Mouse (Mus musculus) forelimb bud, embryonic 11.5 days (tissue): ENCODE results near the gene Pik3c2b.

Source experiments
- DNase-seq: peaks from one replicate; pipeline ENCODE4 v3.0.0-alpha.2; 2012; ENCODE audit warnings: low read depth, low spot score

The Pik3c2b gene

DNA sequence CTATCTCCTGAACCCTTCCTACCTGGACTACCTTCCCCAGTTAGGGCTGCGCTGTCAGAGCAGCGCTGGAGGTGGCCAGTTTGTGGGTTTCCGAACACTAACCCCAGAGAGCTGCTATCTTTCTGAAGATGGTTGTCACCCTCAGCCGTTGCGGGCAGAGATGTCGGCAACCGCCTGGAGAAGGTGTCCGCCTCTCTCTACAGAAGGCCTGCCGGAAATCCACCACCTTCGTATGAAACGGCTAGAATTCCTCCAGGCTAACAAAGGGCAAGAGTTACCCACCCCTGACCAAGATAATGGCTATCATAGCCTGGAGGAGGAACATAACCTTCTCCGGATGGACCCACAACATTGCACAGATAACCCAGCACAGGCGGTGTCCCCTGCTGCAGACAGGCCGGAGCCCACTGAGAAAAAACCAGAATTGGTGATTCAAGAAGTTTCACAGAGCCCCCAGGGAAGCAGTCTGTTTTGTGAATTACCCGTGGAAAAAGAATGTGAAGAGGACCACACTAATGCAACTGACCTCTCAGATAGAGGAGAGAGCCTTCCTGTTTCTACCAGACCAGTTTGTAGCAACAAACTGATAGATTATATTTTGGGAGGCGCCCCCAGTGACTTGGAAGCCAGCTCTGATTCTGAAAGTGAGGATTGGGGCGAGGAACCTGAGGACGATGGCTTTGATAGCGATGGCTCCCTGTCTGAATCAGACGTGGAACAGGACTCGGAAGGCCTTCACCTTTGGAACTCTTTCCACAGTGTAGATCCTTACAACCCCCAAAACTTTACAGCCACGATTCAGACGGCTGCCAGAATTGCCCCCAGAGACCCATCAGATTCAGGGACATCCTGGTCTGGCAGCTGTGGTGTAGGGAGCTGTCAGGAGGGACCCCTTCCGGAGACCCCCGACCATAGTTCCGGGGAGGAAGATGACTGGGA lies 87.2 kb downstream of the Pik3c2b start:
- DNase-seq: no peak

DNA sequence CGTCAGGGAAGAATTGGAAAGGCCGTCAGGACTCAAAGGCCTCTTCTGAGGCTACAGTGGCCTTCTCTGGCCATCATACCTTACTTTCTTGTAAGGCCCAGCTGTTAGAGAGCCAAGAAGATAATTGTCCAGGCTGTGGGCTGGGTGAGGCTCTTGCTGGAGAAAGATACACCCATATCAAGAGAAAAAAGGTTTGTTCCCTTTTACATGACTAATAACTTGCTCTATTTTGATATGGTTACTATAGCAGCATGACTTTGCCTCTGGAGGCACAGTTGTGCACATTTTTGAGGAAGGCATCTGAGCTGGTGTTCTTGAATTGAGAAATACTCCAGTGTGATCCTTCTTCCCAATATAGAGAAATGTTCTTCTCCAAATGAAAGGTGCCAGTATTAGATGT lies 88.0 kb downstream of the Pik3c2b start:
- no peak for DNase-seq

DNA sequence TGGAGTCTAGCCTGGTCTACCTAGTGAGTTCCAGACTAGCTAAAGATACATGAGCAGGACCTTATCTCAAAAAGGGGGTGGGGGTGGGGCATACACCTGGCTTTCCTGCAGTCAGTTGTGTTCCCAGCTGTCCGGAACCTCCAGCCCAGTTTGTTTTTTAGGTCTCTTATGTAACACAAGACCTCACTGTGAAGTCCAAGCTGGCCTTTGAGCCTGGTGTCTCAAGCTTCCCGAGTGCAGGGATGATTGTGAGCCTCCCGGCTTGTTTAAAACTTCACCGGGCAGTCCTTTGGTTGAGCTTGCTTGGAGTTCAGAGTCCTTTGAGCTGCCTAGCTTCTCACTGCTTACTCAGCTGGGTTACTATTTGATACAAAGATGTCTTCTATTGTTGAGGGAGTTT lies 88.6 kb downstream of the Pik3c2b start:
- no peak for DNase-seq

DNA sequence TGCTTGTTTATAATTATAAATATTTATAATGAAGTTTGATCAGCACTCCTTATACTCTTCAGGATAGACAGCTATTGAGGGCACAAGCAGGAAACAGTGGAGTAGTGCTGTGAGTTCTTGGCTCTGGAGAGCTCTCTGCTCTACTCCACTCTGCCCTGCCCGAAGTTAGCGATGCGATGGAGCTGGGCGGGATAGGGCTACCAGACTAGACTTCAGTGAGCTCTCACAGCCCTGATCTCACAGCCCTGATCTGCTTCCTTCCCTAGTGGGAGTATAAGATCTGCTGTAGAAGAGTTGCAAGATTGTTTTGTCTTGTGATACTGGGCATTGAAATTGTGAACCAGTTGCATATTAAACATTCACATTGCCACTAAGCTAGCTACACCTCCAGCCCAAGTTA lies 89.4 kb downstream of the Pik3c2b start:
- DNase-seq: no peak

DNA sequence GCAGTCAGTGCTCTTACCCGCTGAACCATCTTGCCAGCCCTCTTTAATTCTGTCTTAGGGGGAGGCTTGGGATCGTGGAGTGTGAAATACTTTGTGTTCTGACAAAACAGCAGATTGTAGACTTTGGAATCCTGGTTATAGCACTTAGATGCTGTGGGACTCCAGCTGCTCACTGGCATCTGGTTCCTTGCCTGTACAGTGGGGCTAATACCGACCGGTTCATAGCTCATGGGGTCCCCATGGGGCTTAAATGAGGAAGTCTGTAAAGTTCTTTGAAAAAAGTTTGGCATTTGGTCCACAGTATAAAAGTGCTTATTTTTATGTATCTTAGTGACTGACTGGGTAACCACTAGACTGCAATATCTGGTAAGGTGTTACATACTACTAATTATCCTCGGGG lies 90.3 kb downstream of the Pik3c2b start:
- DNase-seq: no peak

DNA sequence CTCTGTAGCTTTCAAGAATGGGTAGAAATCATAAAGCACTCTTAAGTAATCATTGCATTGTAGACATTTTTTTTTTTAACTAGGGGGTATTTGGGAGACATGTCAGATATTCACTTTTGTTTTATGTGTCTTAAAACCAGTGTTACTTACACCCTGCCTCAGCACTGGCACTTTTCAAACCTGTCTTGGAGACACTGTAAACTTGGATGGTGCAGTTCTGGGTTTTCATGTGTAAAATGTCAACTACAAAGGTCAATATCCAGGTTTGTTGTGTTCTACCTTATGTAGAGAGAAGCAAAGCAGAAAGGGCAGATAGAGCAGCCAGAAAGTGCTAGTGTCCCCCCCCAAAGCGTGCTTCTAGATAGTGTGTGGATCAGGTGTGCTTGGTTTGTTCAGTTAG lies 92.9 kb downstream of the Pik3c2b start:
- no peak for DNase-seq

DNA sequence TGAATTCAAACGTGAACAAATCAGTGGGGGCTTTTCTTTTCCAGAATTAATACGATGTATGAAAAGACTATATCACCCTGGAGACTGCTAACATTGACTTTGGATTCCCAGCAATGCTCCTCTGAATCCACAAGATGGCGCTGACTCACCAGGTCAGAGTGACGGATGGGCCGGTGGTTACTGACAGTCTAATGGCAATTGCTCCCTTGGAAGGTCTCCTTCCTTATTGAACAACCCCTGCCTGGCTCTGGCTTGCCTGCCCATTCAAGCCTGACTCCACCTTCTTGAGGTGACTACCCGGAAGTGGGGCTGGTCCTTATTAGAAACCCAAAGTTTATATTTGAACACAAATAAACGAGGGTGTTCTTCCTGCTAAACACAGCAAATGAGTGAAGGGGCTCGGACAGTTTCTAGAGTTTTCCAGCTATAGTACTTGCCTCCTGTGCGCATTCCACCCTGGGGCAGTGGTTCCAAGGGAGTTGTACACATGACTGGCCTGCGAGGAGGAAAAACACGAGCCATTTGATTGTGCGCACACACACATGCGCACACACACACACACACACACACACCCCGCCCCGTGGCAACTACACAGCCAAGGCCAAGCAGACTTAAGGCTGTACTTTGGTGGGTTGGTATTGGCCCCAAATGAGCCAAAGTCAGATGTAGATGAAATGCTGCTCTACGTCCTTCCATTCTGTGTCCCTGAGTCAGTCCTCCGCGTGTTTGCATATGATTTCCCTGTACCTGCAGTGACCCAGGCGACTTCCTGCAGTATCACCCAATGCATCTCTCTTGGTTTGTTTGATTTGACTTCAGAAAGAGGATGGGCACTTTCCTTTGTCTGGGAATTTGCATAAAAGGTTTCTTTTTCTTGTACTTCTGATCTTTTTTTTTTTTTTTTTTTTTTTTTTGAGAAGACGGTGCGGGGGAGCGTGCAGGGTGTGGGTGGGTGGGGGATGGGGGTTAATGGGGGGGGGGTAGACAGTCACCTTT lies 100.8 kb downstream of the Pik3c2b start:
- peak; percentile 50 for DNase-seq

DNA sequence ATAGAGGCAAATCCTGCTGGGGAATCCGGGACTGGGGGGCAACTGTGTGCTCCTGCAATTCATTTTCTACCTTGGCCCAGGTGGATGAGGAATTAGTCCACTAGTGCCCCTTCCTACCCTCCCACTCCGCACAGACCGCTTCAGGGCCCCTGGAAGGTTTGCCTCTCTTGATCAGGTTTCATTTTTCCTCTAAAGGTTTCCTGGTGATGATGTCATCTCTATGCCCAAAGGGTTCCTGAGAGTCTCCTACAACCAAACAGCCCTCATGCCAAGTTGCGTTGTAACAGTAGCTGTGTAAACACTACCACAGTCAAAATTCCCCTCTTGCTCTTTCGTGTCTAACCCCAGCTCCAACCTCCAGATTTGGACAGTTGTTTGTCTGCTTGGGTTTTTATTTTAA lies 101.9 kb downstream of the Pik3c2b start:
- no peak for DNase-seq

DNA sequence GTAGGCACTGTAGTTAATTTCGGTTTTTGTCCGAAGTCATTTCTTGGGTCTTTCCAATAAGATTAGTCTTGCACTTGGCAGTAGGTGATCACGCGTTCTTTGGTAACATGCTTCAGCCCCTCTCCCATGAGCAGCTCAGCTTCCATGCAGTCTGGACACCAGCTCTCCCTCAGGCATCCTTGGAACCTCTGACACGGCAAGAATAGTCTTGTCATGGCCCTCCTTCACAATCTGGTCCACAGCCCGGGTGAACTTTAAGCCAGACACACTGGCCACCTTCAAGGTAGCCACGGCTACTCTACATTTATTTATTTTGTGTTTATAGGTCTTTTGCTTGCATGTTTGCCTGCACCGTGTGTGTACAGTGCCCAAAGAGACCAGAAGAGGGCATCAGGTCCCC lies 102.7 kb downstream of the Pik3c2b start:
- DNase-seq: no peak

DNA sequence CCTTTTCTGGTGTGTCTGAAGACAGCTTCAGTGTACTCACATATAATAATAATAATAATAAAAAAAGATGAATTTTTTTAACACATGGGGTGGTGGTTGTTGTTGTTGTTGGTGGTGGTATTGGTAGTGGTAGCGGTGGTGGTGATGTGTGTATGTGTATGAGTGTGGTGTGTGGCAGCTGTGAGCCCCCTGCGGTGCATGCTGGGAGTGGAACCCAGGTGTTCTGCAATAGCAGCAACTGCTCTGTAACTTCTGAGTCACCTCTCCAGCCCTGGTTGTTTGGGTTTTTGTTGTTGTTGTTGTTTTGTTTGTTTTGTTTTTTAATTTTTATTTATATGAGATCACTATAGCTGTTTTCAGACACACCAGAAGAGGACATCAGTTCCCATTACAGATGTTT lies 105.1 kb downstream of the Pik3c2b start:
- DNase-seq: no peak

DNA sequence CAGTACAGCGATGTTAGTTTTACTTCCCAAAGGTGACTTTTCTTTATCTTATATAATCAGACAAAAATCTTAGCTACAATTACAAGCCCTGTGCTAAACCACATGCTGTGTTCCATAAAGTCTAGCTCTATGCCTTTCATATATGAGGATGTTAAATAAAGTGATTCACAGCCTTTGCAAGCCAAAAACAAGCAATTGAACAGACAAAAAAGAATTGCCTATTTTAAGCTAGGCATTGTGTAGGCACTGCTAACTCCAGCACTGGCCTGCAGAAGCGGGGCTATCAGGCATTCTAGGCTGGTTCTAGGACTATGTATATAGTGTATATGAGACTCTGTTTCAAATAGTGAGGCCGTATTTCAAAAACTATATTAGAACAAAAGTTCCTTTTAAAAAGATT lies 106.7 kb downstream of the Pik3c2b start:
- DNase-seq: no peak

DNA sequence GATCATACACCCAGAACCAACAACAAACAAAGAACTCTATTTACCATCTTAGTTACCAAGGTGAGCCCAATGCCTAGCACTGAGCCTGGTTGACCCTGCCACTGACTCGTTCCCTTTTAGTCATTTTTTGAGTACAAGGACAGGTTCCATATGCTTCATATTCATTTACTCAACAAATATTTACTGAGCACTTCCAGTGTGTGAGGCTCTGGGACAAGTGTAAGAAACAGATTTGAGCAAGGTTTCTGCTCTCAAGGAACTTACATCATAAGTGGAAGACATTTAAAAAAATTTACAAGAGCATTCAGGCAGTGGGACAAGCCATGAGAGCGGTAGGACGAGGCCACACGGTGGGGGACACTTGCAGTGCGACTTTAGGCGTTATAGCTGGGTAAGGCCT lies 109.8 kb downstream of the Pik3c2b start:
- no peak for DNase-seq
